Mouse (Mus musculus) thymus, adult 2 months (tissue): ENCODE measurements around the gene Gfi1b.

ENCODE experiments used
- CTCF ChIP-seq: fragments of 200-500 bp; IDR thresholded peaks from 2 replicates; pipeline ENCODE4 v1.5.1; 2012; ENCODE audit warnings: mild to moderate bottlenecking, control low read depth, low read length, moderate library complexity, borderline replicate concordance; ENCODE audit not compliant: control insufficient read depth, poor library complexity, insufficient read depth; ENCODE audit errors: extremely low read depth
- POLR2A ChIP-seq: fragments of 200-500 bp; IDR thresholded peaks from 2 replicates; pipeline ENCODE4 v1.6.1; 2012; ENCODE audit warnings: mild to moderate bottlenecking, low read length, control low read depth, moderate library complexity; ENCODE audit not compliant: control insufficient read depth, poor library complexity, insufficient read depth; ENCODE audit errors: extremely low read depth

DNA sequence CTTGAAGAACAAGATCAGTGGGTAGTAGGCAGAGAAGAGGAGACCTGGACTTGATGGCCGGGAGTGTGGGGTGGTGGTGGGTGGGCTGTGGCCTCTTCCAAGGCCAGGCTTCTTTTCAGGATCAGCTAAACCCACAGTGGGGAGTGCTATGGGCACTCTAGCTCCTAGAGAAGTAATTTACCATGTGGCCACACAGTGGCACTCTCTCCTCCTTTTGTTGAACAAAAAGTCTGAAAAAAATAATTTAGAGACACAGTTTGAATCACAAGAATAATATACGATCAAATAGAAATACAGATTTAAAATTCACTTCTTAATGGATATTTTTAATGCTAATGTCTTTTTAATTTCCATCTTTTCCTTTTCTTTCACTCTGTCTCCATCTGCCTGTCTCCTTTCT is 6.3 kb upstream of the Gfi1b start:
- TF ChIP-seq CTCF: no peak
- no peak for TF ChIP-seq POLR2A
